Mouse (Mus musculus) megakaryocyte, embryonic 14.5 days (primary cell): ENCODE measurements around the gene Gpalpp1. TPM values are rescaled to one million over a fixed set of nuclear protein-coding genes. Genes with fewer than 3 reads are reported as not detected.

Experiments
- H3K27me3 ChIP-seq: replicated peaks from 2 replicates; pipeline ENCODE3; 2012; ENCODE audit warnings: inconsistent platforms
- H3K36me3 ChIP-seq: replicated peaks from 2 replicates; pipeline ENCODE3; 2012; ENCODE audit warnings: low read length, inconsistent platforms, mixed read lengths
- H3K4me1 ChIP-seq: 2 replicates; pipeline ENCODE4 v1.6.1; 2012; ENCODE audit warnings: inconsistent platforms
- H3K4me3 ChIP-seq: replicated peaks from 2 replicates; pipeline ENCODE3; 2012; ENCODE audit warnings: moderate library complexity, mild to moderate bottlenecking, inconsistent platforms
- H3K9me3 ChIP-seq: 2 replicates; pipeline ENCODE4 v1.6.1; 2012; ENCODE audit warnings: inconsistent platforms
- FLI1 ChIP-seq: IDR thresholded peaks from 2 replicates; pipeline ENCODE4 v1.6.1; 2012; ENCODE audit warnings: low read length, inconsistent platforms, mixed read lengths
- GATA1 ChIP-seq: IDR thresholded peaks from 3 replicates; pipeline ENCODE4 v1.6.1; 2012; ENCODE audit warnings: mixed read lengths, low read length, inconsistent platforms, borderline replicate concordance
- polyA plus RNA-seq: library from polyadenylated mRNA; stranded (reverse); fragments of >175 nt; gene quantifications from 2 replicates; pipeline ENCODE4 v1.2.3, GENCODE M21; 2012; ENCODE audit warnings: low replicate concordance; ENCODE audit not compliant: insufficient read depth

Gene Gpalpp1
- polyA plus RNA-seq, 1 experiment: 1.9 TPM

DNA sequence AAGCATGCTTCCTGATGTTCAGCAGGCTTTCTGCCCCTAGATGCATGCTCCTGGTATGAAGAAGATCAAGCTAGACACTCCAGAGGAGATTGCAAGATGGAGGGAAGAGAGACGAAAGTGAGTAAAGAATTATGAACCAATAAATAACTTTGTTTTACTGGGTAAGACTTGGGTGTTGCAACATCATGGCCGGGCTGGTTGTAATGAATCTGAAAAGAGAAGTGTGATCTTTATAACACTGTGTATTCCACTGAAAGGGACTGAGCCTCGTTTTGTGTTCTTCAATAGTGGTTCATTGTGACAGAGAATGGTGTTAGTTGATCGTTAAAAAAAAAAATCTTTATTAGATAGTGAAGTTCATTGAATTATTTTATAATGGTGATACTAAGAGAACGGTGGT is 5.2 kb upstream of the Gpalpp1 start:
- TF ChIP-seq GATA1 (no peak), FLI1 (no peak)
- H3K9me3 ChIP-seq: no peaks in the 10 kb centered on the region
- H3K4me1 ChIP-seq: peaks cover 12% of the 10 kb centered on the region
- no peaks in the 10 kb centered on the region for H3K27me3 ChIP-seq
- peaks cover 71% of the 10 kb centered on the region for H3K36me3 ChIP-seq
- H3K4me3 ChIP-seq: no peak overlapping the region

DNA sequence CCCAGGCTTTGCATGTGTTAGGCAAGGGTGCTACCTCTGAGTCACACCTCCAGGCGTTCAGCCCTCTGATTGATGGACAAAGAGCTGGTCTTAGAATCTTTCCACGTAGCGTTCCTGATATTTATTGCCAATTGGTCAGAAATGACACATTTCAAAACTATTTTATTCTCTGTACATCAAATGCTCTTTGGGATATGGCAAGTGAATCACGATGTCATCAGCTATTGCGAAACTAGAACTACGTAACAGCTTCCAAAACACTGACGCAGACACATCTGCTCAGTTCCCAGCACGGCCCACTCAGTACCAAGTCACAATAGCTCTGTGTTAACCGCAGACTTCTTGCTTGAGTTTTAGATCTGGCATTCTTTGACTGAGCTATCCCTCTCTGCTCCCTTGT is 11.0 kb downstream of the Gpalpp1 start:
- Histone ChIP-seq H3K4me3 (no peak overlapping the region), H3K4me1 (no peaks in the 10 kb centered on the region), H3K27me3 (no peaks in the 10 kb centered on the region), H3K9me3 (no peaks in the 10 kb centered on the region), H3K36me3 (peaks cover 96% of the 10 kb centered on the region)
- no peak for TF ChIP-seq GATA1
- TF ChIP-seq FLI1: no peak

DNA sequence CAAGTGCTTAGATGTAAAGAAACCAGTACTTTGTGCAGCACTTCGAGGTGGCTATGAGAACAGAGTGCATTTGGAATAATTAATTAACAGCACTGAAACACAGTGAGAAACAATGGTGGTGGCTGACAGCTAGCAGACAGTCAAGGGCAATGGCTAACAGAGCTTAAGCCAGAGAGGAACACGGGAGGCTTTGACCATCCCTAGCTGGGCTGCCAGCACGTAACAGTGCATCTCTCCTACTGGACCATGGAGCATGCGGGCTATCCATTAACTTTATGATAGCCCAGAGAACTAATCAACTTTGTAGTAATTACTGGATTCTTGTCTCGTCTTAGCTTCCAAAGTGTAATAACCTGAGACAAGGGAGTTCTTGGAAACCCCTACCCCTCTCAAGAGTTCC is 12.7 kb downstream of the Gpalpp1 start:
- no peaks in the 10 kb centered on the region for H3K9me3 ChIP-seq
- H3K36me3 ChIP-seq: peaks cover 98% of the 10 kb centered on the region
- TF ChIP-seq FLI1 (no peak), GATA1 (no peak)
- no peaks in the 10 kb centered on the region for H3K27me3 ChIP-seq
- H3K4me1 ChIP-seq: no peaks in the 10 kb centered on the region
- H3K4me3 ChIP-seq: no peak overlapping the region

DNA sequence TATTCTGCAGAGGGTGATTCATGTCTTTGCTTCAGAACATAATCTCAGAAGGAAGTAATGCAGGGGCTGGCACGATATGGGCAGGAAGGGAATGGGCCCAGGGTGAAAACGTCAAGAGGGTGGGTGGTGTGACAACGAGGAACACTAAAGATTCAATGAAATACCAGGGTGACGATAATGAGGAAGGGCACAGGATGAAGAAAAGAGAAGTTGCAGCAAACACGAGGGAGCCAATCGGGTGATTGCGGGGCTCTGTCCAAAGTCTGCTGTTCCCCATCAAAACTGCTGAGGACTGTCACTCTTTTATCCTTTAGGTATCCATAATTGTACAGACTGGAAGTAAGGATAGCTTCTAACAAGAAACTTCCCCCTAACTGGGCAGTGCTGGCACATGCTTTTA is 13.3 kb downstream of the Gpalpp1 start:
- Histone ChIP-seq H3K27me3 (no peaks in the 10 kb centered on the region), H3K4me3 (no peak overlapping the region), H3K9me3 (no peaks in the 10 kb centered on the region), H3K4me1 (no peaks in the 10 kb centered on the region), H3K36me3 (peaks cover 100% of the 10 kb centered on the region)
- TF ChIP-seq FLI1 (no peak), GATA1 (no peak)

GRCm38 (mm10) chr14:76084188-76084587 is 26.4 kb downstream of the Gpalpp1 start:
- Histone ChIP-seq H3K4me3 (no peak overlapping the region), H3K9me3 (no peaks in the 10 kb centered on the region), H3K27me3 (peaks cover 2% of the 10 kb centered on the region), H3K4me1 (peaks cover 20% of the 10 kb centered on the region), H3K36me3 (peaks cover 30% of the 10 kb centered on the region)
- TF ChIP-seq FLI1 (no peak), GATA1 (no peak)

DNA sequence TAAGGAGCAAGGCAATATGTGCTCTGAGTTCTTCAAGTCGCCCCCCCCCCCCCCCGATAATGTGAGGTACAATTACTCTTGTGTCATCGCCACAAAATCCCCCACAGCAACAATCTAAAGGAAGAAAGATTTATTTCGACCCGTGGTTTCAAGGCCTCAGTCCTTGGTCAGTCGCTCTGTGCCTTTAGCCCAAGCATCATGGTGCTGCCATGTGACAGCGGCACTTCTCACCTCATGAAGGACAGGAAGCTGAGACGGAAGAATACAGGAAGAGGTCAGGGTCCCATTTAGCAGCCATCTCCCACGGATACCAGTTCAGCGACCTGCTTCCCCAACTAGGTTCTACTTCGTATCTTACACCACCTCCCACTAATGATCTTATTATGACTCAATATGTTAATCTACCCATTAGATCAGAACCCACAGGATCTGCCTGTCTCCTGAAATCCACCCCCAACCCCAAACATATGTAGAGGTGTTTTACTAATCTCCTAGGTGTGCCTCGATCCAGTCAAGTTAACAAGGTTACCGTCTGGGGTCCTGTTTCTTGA is 28.4 kb downstream of the Gpalpp1 start:
- no peak overlapping the region for H3K4me3 ChIP-seq
- H3K4me1 ChIP-seq: peaks cover 18% of the 10 kb centered on the region
- no peaks in the 10 kb centered on the region for H3K9me3 ChIP-seq
- TF ChIP-seq GATA1: no peak
- peaks cover 15% of the 10 kb centered on the region for H3K36me3 ChIP-seq
- peaks cover 13% of the 10 kb centered on the region for H3K27me3 ChIP-seq

DNA sequence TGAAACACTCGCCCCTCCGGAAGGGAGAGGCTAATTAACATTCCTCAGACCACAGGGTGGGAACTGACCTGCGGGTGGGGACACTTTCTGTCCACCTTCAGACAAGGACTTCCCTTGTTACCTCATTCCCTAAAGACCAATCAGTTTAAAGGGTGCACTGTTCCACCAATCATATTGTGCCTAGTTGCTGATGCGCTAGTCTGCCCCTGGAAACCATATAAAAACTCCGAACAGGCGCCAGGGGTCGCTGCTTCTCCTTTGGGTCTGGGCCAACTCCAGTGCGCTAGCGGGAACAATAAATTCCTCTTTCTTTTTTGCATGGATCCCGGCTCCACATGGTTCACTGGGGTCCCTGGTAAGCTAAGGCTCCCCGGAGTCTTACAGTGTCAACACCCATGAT is 29.1 kb downstream of the Gpalpp1 start:
- Histone ChIP-seq H3K9me3 (no peaks in the 10 kb centered on the region), H3K36me3 (peaks cover 8% of the 10 kb centered on the region), H3K4me1 (peaks cover 19% of the 10 kb centered on the region), H3K27me3 (peaks cover 13% of the 10 kb centered on the region), H3K4me3 (no peak overlapping the region)
- TF ChIP-seq GATA1 (no peak), FLI1 (no peak)

DNA sequence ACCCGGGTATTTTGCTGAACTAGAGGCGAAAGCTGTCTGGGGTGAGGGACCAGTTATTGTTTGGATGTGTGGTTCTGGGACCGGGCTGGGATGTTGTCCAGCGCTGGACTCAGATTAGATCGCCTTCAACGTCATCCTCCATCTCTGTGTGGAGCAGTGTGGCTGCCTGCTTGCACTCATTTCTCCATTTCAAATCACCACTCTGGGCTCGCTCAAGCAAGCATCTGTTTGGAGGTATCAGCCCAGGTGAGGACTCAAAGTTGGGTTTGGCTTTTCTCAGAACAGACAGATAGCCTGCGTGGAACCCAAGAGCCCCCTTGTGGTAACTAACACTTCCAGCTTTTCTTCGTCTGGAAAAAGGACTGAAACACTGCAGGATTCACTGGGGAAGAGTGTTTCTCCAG is 33.5 kb downstream of the Gpalpp1 start:
- peaks cover 21% of the 10 kb centered on the region for H3K27me3 ChIP-seq
- TF ChIP-seq FLI1 (no peak), GATA1 (no peak)
- H3K4me3 ChIP-seq: no peak overlapping the region
- H3K9me3 ChIP-seq: no peaks in the 10 kb centered on the region
- no peaks in the 10 kb centered on the region for H3K36me3 ChIP-seq
- peaks cover 8% of the 10 kb centered on the region; the same call in 1 of the 2 replicates for H3K4me1 ChIP-seq

DNA sequence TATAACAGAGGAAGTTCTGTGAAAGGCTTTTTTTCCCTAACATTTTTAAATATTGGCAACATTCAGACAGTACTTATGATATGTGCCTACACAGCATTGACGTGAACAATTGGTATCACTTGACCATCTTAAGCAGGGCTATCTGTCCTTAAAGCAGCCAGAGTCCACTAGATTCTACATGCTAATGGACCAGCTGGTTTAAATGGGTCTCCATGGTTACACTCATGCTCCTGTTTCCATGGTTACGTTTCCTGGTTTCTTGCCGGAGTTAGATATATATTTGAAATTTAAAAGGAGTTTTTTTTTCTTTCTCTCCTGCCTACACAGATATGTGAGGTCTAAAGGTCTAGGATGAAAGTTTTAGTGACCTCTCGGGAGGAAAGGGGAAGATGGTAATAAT is 34.0 kb downstream of the Gpalpp1 start:
- H3K9me3 ChIP-seq: no peaks in the 10 kb centered on the region
- H3K4me3 ChIP-seq: no peak overlapping the region
- H3K36me3 ChIP-seq: no peaks in the 10 kb centered on the region
- TF ChIP-seq GATA1 (no peak), FLI1 (no peak)
- peaks cover 8% of the 10 kb centered on the region; the same call in 1 of the 2 replicates for H3K4me1 ChIP-seq
- H3K27me3 ChIP-seq: peaks cover 21% of the 10 kb centered on the region

GRCm38 (mm10) chr14:76075721-76076120 is 34.8 kb downstream of the Gpalpp1 start:
- Histone ChIP-seq H3K36me3 (no peaks in the 10 kb centered on the region), H3K4me3 (no peak overlapping the region), H3K9me3 (no peaks in the 10 kb centered on the region), H3K4me1 (peaks cover 8% of the 10 kb centered on the region; the same call in 1 of the 2 replicates), H3K27me3 (peaks cover 21% of the 10 kb centered on the region)
- TF ChIP-seq GATA1 (no peak), FLI1 (no peak)

DNA sequence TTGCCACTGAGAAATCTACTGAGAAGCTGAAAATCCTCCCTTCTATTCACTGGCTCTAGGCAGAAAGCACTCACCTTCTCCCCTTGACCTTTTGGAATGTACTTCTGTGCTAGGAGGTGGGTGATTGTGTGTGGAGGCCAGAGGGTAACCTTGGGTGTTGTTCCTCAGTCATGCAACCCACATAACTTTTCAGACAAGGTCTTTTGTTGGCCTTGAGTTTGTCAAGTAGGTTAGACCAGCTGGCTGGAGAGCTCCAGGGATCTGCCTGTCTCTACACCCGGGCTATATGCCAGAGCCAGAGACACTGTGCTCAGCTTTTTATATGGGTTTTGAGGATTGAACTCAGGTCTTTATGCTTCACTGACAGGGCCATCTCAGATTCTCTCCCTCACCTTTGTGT is 36.4 kb downstream of the Gpalpp1 start:
- Histone ChIP-seq H3K9me3 (no peaks in the 10 kb centered on the region), H3K36me3 (no peaks in the 10 kb centered on the region), H3K4me1 (0 out of 2 replicates have a peak, but pooled peaks cover 4% of the 10 kb centered on the region), H3K27me3 (peaks cover 18% of the 10 kb centered on the region), H3K4me3 (no peak overlapping the region)
- TF ChIP-seq FLI1 (no peak), GATA1 (no peak)
